Mouse (Mus musculus) G1E (cell line): ENCODE measurements around the gene Col4a2. TPM values are rescaled to one million over a fixed set of nuclear protein-coding genes. Genes with fewer than 3 reads are reported as not detected.

Experiments
- ATAC-seq: 2 replicates; pipeline ENCODE4 v1.8.0; 2016; ENCODE audit warnings: mild to moderate bottlenecking; ENCODE audit not compliant: insufficient number of reproducible peaks, poor library complexity, low FRiP score, severe bottlenecking; ENCODE audit errors: extremely low read depth
- DNase-seq: peaks from one replicate; pipeline ENCODE4 v3.0.0; 2012; ENCODE audit warnings: low spot score
- H3K27me3 ChIP-seq: 2 replicates; pipeline ENCODE4 v1.6.1; 2012; ENCODE audit warnings: mild to moderate bottlenecking, low read length, inconsistent platforms; ENCODE audit not compliant: insufficient read depth
- H3K36me3 ChIP-seq: replicated peaks from 2 replicates; pipeline ENCODE3; 2012; ENCODE audit warnings: mild to moderate bottlenecking, inconsistent platforms
- H3K4me1 ChIP-seq: 2 replicates; pipeline ENCODE4 v1.6.1; 2012; ENCODE audit warnings: low read depth, low read length, inconsistent platforms, mixed read lengths; ENCODE audit not compliant: insufficient read depth
- H3K4me3 ChIP-seq: 2 replicates; pipeline ENCODE4 v1.5.1; 2012; ENCODE audit warnings: low read depth, mild to moderate bottlenecking, inconsistent platforms, low read length, moderate library complexity, mixed read lengths
- H3K9me3 ChIP-seq: replicated peaks from 2 replicates; pipeline ENCODE4 v1.6.1; 2012; ENCODE audit warnings: inconsistent platforms
- CTCF ChIP-seq: IDR thresholded peaks from 2 replicates; pipeline ENCODE4 v1.5.1; 2012; ENCODE audit warnings: low read depth, low read length, inconsistent platforms, mixed read lengths
- GATA1 ChIP-seq: IDR thresholded peaks from 2 replicates; pipeline ENCODE4 v1.6.1; 2012; ENCODE audit warnings: borderline replicate concordance, low read length, inconsistent platforms, mixed read lengths
- GATA2 ChIP-seq: IDR thresholded peaks from 2 replicates; pipeline ENCODE4 v1.6.1; 2012; ENCODE audit warnings: low read depth, low read length, inconsistent platforms, borderline replicate concordance
- POLR2AphosphoS5 ChIP-seq: IDR thresholded peaks from 2 replicates; pipeline ENCODE4 v1.6.1; 2012; ENCODE audit warnings: low read depth, low read length, inconsistent platforms; ENCODE audit not compliant: insufficient replicate concordance
- TAL1 ChIP-seq: conservative IDR thresholded peaks from 2 replicates; pipeline ENCODE4 v1.6.1; 2012; ENCODE audit warnings: low read depth, low read length, inconsistent platforms, mixed read lengths
- polyA plus RNA-seq: library from polyadenylated mRNA; stranded (reverse); fragments of >175 nt; gene quantifications from 2 replicates; pipeline ENCODE4 v1.2.3, GENCODE M21; 2012
- total RNA-seq, 2 experiments: library from RNA; stranded (forward) in 1 of 2; stranded (reverse) in 1 of 2; fragments of 200-1000 nt in 1 of 2; fragments of >200 nt in 1 of 2; fragmentation: Nextera tagmentation in 1 of 2; gene quantifications; 2 replicates each; pipeline ENCODE4 v1.2.3; 2014 to 2017

The Col4a2 gene
- total and polyA plus RNA-seq, 3 experiments, result 0.05 TPM; not detected in 2

- TF ChIP-seq CTCF (no peak), TAL1 (no peak), GATA1 (no peak), GATA2 (no peak), POLR2AphosphoS5 (no peak)
- no peak for ATAC-seq
- no peaks in the 10 kb centered on the region for H3K9me3 ChIP-seq
- peaks cover 11% of the 10 kb centered on the region for H3K27me3 ChIP-seq
- no peaks in the 10 kb centered on the region for H3K4me1 ChIP-seq
- no peak for DNase-seq
- no peak overlapping the region for H3K4me3 ChIP-seq
- H3K36me3 ChIP-seq, result no peaks in the 10 kb centered on the region
Observed at GRCm38 (mm10) chr8:11412450-11412849, 99.8 kb downstream of the Col4a2 start.

DNA sequence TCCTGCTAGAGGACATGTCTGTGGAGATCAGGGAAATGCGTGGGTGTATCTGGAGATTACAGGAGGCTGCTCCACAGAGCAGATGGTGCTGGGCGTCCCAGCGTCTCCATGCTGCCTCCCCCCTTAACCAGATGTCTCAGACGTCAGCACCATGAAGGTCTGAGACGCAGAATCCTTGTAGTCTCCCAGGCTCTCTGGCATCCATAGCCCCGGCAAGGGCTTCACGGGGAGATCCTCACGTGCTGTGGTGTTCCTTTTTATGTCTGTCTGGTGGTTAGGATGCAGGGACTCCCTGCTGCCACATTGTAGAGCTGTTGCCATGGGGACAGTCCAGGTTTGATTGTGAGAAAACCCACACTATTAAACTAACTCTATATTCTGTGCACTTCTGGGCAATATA, 101.7 kb downstream of the Col4a2 start:
- Histone ChIP-seq H3K27me3 (peaks cover 13% of the 10 kb centered on the region), H3K4me3 (no peak overlapping the region), H3K9me3 (no peaks in the 10 kb centered on the region), H3K4me1 (no peaks in the 10 kb centered on the region), H3K36me3 (no peaks in the 10 kb centered on the region)
- TF ChIP-seq CTCF (no peak), GATA1 (no peak), GATA2 (no peak), TAL1 (no peak), POLR2AphosphoS5 (no peak)
- ATAC-seq (no peak), DNase-seq (no peak)

DNA sequence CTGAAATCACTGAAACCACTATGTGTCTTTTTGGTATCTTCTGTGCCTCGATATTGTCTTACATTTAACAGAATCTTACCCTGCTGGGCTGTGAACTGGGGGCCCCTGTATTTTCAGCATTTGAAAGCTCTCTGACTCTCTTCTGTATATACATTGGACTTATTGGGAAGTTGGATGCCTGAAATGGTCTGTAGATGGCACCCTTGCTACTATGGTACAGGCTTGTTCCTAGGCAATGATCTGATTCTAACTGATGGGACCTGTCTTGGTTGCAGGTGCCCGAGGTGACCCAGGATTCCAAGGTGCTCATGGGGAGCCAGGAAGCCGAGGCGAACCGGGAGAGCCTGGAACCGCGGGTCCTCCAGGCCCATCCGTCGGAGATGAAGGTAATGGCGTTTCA, 102.5 kb downstream of the Col4a2 start:
- H3K27me3 ChIP-seq, result peaks cover 13% of the 10 kb centered on the region
- H3K4me3 ChIP-seq, result no peak overlapping the region
- no peaks in the 10 kb centered on the region for H3K36me3 ChIP-seq
- no peaks in the 10 kb centered on the region for H3K4me1 ChIP-seq
- DNase-seq (no peak), ATAC-seq (no peak)
- H3K9me3 ChIP-seq, result no peaks in the 10 kb centered on the region
- no peak for TF ChIP-seq CTCF
- TF ChIP-seq TAL1, result no peak
- no peak for TF ChIP-seq POLR2AphosphoS5
- no peak for TF ChIP-seq GATA1
- no peak for TF ChIP-seq GATA2

DNA sequence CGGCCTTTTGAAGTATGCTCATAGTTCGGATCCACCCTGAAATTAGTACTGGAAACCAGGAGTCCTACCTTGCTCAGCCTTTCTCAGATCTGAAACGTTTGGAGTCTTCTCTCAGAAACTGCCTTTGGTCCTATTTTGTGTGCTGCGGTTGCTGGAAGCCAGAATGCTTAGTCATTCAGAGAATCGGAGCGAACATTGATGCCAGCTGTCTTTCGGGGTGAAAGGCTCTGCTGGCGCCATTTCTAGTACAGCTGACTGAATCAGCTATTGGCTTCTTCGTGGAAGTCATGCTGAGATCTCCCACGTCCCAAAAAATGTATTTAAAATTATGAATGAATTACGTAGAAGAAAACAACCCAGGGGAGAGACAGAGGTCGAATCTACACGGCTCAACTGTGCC, 105.2 kb downstream of the Col4a2 start:
- Histone ChIP-seq H3K4me3 (no peak overlapping the region), H3K9me3 (no peaks in the 10 kb centered on the region), H3K36me3 (no peaks in the 10 kb centered on the region), H3K27me3 (peaks cover 13% of the 10 kb centered on the region; the same call in 1 of the 2 replicates), H3K4me1 (no peaks in the 10 kb centered on the region)
- TF ChIP-seq POLR2AphosphoS5 (no peak), GATA1 (no peak), CTCF (no peak), GATA2 (no peak), TAL1 (no peak)
- DNase-seq (no peak), ATAC-seq (no peak)

DNA sequence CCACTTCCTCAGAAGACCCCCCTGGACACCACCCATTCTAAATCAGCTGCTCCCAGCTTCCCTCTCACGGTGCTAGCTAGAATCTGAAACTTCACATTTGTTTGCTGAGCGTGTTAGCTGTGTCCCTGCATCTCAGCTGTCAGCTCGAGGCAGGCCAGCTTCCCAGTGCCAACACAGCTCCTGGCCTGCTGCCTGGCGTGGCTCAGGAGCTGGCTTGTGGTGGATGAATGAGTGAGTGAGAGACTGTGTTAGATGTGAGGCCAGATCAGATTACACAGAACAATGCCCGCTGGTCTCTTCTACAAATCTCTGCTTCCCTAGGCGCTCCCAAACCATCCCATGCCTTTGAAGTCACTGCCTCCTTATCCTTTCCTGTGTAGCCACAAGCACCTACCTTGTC, 106.6 kb downstream of the Col4a2 start:
- H3K4me1 ChIP-seq, result no peaks in the 10 kb centered on the region

DNA sequence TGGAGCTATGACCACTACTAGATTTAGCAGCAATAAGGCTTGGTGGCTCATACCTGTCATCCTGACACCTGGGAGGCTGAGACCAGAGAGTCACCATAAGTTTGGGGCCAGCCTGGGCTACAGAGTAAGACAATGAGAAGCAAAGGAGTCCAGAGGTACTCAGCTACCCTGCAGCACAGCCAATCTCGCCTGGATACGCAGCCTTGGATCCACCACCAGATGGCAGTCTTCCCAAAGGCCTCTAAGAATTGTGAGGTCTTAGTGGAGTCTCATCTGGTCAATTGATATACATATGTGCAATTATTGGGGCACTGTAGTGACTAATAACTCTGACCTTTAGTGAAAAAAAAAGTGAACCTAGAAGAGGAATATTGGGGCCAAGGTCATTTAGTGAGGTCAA, 107.0 kb downstream of the Col4a2 start:
- TF ChIP-seq POLR2AphosphoS5 (no peak), CTCF (peak; percentile 55)
- no peak overlapping the region for H3K4me3 ChIP-seq
- no peaks in the 10 kb centered on the region for H3K9me3 ChIP-seq
- peak; percentile 14 for DNase-seq
- no peak for ATAC-seq
- H3K4me1 ChIP-seq, result no peaks in the 10 kb centered on the region
- H3K27me3 ChIP-seq, result peaks cover 8% of the 10 kb centered on the region; the same call in 1 of the 2 replicates
- no peaks in the 10 kb centered on the region for H3K36me3 ChIP-seq

More for the DNA sequence above, 106.6 kb downstream of the Col4a2 start:
- no peak for ATAC-seq
- TF ChIP-seq TAL1, result no peak
- no peak for TF ChIP-seq CTCF
- no peak for TF ChIP-seq GATA2
- TF ChIP-seq POLR2AphosphoS5, result no peak
- no peak for TF ChIP-seq GATA1
- H3K4me3 ChIP-seq, result no peak overlapping the region
- no peaks in the 10 kb centered on the region for H3K36me3 ChIP-seq
- no peaks in the 10 kb centered on the region for H3K9me3 ChIP-seq
- DNase-seq, result no peak
- peaks cover 8% of the 10 kb centered on the region; the same call in 1 of the 2 replicates for H3K27me3 ChIP-seq

DNA sequence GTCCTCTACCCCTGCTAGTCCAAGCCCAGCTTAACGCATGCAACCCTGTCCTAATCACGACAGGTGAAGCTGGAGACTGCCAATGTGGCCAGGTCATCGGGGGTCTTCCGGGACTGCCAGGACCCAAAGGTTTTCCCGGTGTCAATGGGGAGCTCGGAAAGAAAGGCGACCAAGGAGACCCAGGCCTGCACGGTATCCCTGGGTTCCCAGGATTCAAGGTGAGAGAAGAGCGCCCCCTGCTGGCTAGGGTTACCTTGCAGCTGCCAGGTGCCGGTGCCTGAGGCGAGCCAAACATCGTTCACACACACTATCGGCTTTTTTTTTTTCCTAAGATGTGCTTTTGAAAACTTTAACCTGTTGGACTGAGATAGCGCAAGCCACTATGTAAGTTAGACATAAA, 108.5 kb downstream of the Col4a2 start:
- H3K9me3 ChIP-seq, result no peaks in the 10 kb centered on the region
- H3K4me3 ChIP-seq, result no peak overlapping the region
- no peaks in the 10 kb centered on the region for H3K4me1 ChIP-seq
- ATAC-seq (no peak), DNase-seq (no peak)
- TF ChIP-seq TAL1 (no peak), GATA2 (no peak), CTCF (0 out of 2 replicates have a peak, but pooled peaks have one; percentile 10), POLR2AphosphoS5 (no peak), GATA1 (no peak)
- H3K36me3 ChIP-seq, result no peaks in the 10 kb centered on the region
- peaks cover 11% of the 10 kb centered on the region; the same call in 1 of the 2 replicates for H3K27me3 ChIP-seq
